Mouse (Mus musculus) liver, postnatal 0 days (tissue): ENCODE measurements around the gene Arhgap44. TPM values are rescaled to one million over a fixed set of nuclear protein-coding genes. Genes with fewer than 3 reads are reported as not detected.

ENCODE experiments used
- ATAC-seq: fragments of 200-750 bp; cut with Nextera tagmentation; 2 replicates; pipeline ENCODE4 v1.8.0; 2017; ENCODE audit warnings: mild to moderate bottlenecking, moderate library complexity
- DNase-seq: peaks from one replicate; pipeline ENCODE4 v3.0.0-alpha.2; 2016
- H3K27ac ChIP-seq: fragments of 300-500 bp; sonication (generic); 2 replicates; pipeline ENCODE4 v1.5.1; 2014; ENCODE audit warnings: antibody characterized with exemption, moderate library complexity, mild to moderate bottlenecking, low read depth
- H3K27me3 ChIP-seq: fragments of 300-500 bp; sonication (generic); 2 replicates; pipeline ENCODE4 v1.6.1; 2014; ENCODE audit warnings: low read length, control low read depth, mixed read lengths; ENCODE audit not compliant: insufficient read depth
- H3K36me3 ChIP-seq: fragments of 300-500 bp; sonication (generic); replicated peaks from 2 replicates; pipeline ENCODE4 v1.6.1; 2014; ENCODE audit warnings: mild to moderate bottlenecking, control low read depth, low read length, moderate library complexity, mixed read lengths; ENCODE audit not compliant: insufficient read depth
- H3K4me1 ChIP-seq: fragments of 300-500 bp; sonication (generic); 2 replicates; pipeline ENCODE4 v1.6.1; 2014; ENCODE audit warnings: antibody characterized with exemption, mild to moderate bottlenecking, control low read depth; ENCODE audit not compliant: insufficient read depth
- H3K4me2 ChIP-seq: fragments of 300-500 bp; sonication (generic); 2 replicates; pipeline ENCODE4 v1.6.1; 2014; ENCODE audit warnings: low read depth, mild to moderate bottlenecking, low read length, moderate library complexity, mixed read lengths
- H3K4me3 ChIP-seq: fragments of 300-500 bp; sonication (generic); 2 replicates; pipeline ENCODE4 v1.5.1; 2014; ENCODE audit warnings: low read depth, low read length
- H3K9ac ChIP-seq: fragments of 300-500 bp; sonication (generic); replicated peaks from 2 replicates; pipeline ENCODE4 v1.6.1; 2014; ENCODE audit warnings: mild to moderate bottlenecking, moderate library complexity
- H3K9me3 ChIP-seq: fragments of 300-500 bp; sonication (generic); 2 replicates; pipeline ENCODE4 v1.6.1; 2016; ENCODE audit warnings: mild to moderate bottlenecking, control low read depth, low read length, mixed read lengths
- CTCF ChIP-seq: sonication (generic); IDR thresholded peaks from 2 replicates; pipeline ENCODE4 v1.5.1; 2016; ENCODE audit warnings: antibody characterized with exemption, low read depth
- EP300 ChIP-seq: IDR thresholded peaks from 2 replicates; pipeline ENCODE4 v1.6.1; 2016; ENCODE audit warnings: antibody characterized with exemption, low read depth, mild to moderate bottlenecking
- WGBS: fragments of 180-500 bp; shearing (Covaris S2); extraction: QIAGEN DNeasy Blood & Tissue Kit; methylation state at CpG from one replicate; pipeline ENCODE4 v1.1.7; 2014; ENCODE audit not compliant: insufficient replicate concordance; 5-methylcytosine and 5-hydroxymethylcytosine counted together
- polyA plus RNA-seq: library from polyadenylated mRNA; unstranded; fragments of >200 nt; fragmentation: Nextera tagmentation; extraction: Ambion mirVana; gene quantifications from 2 replicates; pipeline ENCODE4 v1.2.1, GENCODE M21; 2015

Gene Arhgap44
- polyA plus RNA-seq, 1 experiment from 2014 or later: 0.62 TPM

GRCm38 (mm10) chr11:65058224-65058908 is 104.4 kb downstream of the Arhgap44 start:
- Histone ChIP-seq H3K9ac (no peak overlapping the region), H3K27me3 (no peaks in the 10 kb centered on the region), H3K4me1 (no peaks in the 10 kb centered on the region), H3K4me2 (no peak overlapping the region), H3K27ac (no peak overlapping the region), H3K36me3 (no peaks in the 10 kb centered on the region), H3K4me3 (no peak overlapping the region), H3K9me3 (no peaks in the 10 kb centered on the region)
- ATAC-seq (no peak), DNase-seq (no peak)
- TF ChIP-seq CTCF: no peak
- no peak for TF ChIP-seq EP300
- 73% methylated on average over 7 of the region's 7 CpGs for WGBS

GRCm38 (mm10) chr11:65055596-65055995 is 107.2 kb downstream of the Arhgap44 start:
- H3K9me3 ChIP-seq: no peaks in the 10 kb centered on the region
- no peak overlapping the region for H3K4me3 ChIP-seq
- DNase-seq (no peak), ATAC-seq (no peak)
- TF ChIP-seq CTCF (no peak), EP300 (no peak)
- no peaks in the 10 kb centered on the region for H3K4me1 ChIP-seq
- WGBS: 41% methylated on average over 7 of the region's 7 CpGs
- H3K9ac ChIP-seq: no peak overlapping the region
- no peaks in the 10 kb centered on the region for H3K36me3 ChIP-seq
- H3K27me3 ChIP-seq: no peaks in the 10 kb centered on the region
- no peak overlapping the region for H3K27ac ChIP-seq
- H3K4me2 ChIP-seq: no peak overlapping the region

DNA sequence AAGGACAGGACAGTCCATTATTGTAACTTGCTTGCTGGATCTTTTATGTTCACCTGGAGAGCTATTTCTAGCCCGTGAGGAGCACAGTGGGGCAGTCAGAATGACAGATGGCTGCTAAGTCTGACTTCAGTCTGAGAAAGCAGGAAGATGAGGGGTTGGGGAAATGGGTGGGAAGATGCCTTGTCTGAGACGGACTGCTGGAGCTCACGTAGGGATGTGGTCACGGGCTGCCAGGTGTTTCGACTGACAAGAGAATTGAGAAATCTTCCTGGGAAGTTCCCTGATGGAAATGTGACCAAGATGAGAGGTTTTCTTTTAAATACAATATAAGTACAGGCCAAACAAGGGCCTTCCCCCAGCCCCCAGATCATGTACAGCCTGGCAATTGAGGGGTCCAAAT is 108.5 kb downstream of the Arhgap44 start:
- Histone ChIP-seq H3K27me3 (no peaks in the 10 kb centered on the region), H3K27ac (no peak overlapping the region), H3K4me1 (no peaks in the 10 kb centered on the region), H3K4me3 (no peak overlapping the region), H3K9ac (no peak overlapping the region), H3K36me3 (no peaks in the 10 kb centered on the region), H3K4me2 (no peak overlapping the region), H3K9me3 (no peaks in the 10 kb centered on the region)
- TF ChIP-seq EP300: no peak
- no peak for TF ChIP-seq CTCF
- ATAC-seq (no peak), DNase-seq (no peak)
- WGBS: 48% methylated on average over 5 of the region's 5 CpGs

DNA sequence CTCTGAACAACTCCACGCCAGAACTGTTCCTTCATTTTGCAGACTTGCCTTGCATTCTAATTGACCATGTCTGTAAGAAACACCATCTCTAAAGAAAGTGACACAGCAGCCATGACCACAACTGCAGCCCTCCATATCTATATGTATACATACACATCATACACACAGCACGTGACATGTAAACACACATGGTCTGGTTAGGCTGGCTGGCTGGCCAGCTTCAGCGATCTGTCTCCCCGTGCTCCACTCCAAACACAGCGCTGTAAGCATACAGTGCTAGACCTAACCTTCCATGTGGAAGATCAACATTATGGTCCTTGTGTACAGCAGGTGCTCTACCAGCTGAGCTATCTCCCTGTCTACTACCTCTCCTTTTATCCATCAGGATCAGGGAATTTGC is 111.9 kb downstream of the Arhgap44 start:
- TF ChIP-seq EP300 (no peak), CTCF (no peak)
- DNase-seq: no peak

DNA sequence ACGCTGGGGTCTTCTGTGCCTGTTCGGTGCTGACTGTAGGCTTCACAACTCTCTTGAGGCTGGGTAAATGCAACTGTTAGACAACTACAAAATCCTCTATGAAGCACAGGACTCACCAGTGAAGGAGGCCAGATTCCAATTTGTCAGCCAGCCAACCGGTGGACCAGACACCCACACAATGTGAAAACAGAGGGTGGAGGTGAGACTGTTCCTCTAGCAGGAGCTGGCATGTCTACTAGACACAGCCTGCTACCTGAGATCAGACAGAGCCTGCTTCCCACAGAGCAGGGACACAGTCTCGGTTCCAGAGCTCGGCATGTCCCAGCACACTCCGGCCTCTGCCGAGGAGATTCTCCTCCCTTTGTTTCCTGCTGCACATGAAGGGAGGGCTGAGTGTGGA is 113.7 kb downstream of the Arhgap44 start:
- no peaks in the 10 kb centered on the region for H3K9me3 ChIP-seq
- no peaks in the 10 kb centered on the region for H3K4me1 ChIP-seq
- H3K4me2 ChIP-seq: no peak overlapping the region
- H3K36me3 ChIP-seq: no peaks in the 10 kb centered on the region
- H3K27ac ChIP-seq: no peak overlapping the region
- H3K9ac ChIP-seq: no peak overlapping the region
- DNase-seq: no peak
- no peak overlapping the region for H3K4me3 ChIP-seq
- H3K27me3 ChIP-seq: no peaks in the 10 kb centered on the region
- WGBS: 85% methylated on average over 7 of the region's 7 CpGs
- no peak for ATAC-seq
- TF ChIP-seq CTCF (no peak), EP300 (no peak)

More for the DNA sequence above, 111.9 kb downstream of the Arhgap44 start:
- Histone ChIP-seq H3K36me3 (no peaks in the 10 kb centered on the region), H3K9me3 (no peaks in the 10 kb centered on the region), H3K27ac (no peak overlapping the region), H3K27me3 (no peaks in the 10 kb centered on the region), H3K4me2 (no peak overlapping the region), H3K9ac (no peak overlapping the region), H3K4me3 (no peak overlapping the region), H3K4me1 (no peaks in the 10 kb centered on the region)
- ATAC-seq: no peak
- 86% methylated on average over 5 of the region's 5 CpGs for WGBS

GRCm38 (mm10) chr11:65040556-65040955 is 122.2 kb downstream of the Arhgap44 start:
- ATAC-seq: no peak
- no peak overlapping the region for H3K4me2 ChIP-seq
- H3K9me3 ChIP-seq: no peaks in the 10 kb centered on the region
- no peaks in the 10 kb centered on the region for H3K27me3 ChIP-seq
- no peaks in the 10 kb centered on the region for H3K36me3 ChIP-seq
- WGBS: 76% methylated on average over 6 of the region's 6 CpGs
- DNase-seq: no peak
- H3K4me1 ChIP-seq: no peaks in the 10 kb centered on the region
- TF ChIP-seq EP300 (no peak), CTCF (no peak)
- no peak overlapping the region for H3K9ac ChIP-seq
- H3K4me3 ChIP-seq: no peak overlapping the region
- no peak overlapping the region for H3K27ac ChIP-seq
